Mouse (Mus musculus) gastrocnemius, adult 2 months (tissue): Measurements from ENCODE around the gene Slc35e3. TPM values are rescaled to one million over a fixed set of nuclear protein-coding genes. Genes with fewer than 3 reads are reported as not detected.
A peak's percentile ranks its signal among the peaks of the same experiment; 100 is the strongest.
"Not testable (repeated sequence)": the region's sequence is repeated elsewhere in the genome, so short reads cannot be mapped to it uniquely, and the experiment has no call there.

Experiments
- DNase-seq: peaks from one replicate; pipeline ENCODE4 v3.0.0; 2022
- H3K27ac ChIP-seq: fragments of 200-600 bp; 2 replicates; pipeline ENCODE4 v1.8.1; 2022; ENCODE audit warnings: mild to moderate bottlenecking
- H3K4me3 ChIP-seq: fragments of 200-600 bp; 2 replicates; pipeline ENCODE4 v1.8.1; 2022; ENCODE audit warnings: mild to moderate bottlenecking, moderate library complexity
- CTCF ChIP-seq: fragments of 200-600 bp; IDR thresholded peaks from 2 replicates; pipeline ENCODE4 v1.8.1; 2022; ENCODE audit warnings: antibody characterized with exemption, mild to moderate bottlenecking, moderate library complexity
- intact Hi-C: fragments of 180-260 bp; cut with DNase I; formaldehyde crosslinking; loops from one replicate; pipeline ENCODE4 v1.15.1; 2025
- total RNA-seq, 2 experiments: library from RNA; stranded (reverse); gene quantifications; 2 replicates each; pipeline ENCODE4 v1.2.3; 2021

The Slc35e3 gene
- total RNA-seq, 2 experiments from 2014 or later: 4.6 to 5.1 TPM

DNA sequence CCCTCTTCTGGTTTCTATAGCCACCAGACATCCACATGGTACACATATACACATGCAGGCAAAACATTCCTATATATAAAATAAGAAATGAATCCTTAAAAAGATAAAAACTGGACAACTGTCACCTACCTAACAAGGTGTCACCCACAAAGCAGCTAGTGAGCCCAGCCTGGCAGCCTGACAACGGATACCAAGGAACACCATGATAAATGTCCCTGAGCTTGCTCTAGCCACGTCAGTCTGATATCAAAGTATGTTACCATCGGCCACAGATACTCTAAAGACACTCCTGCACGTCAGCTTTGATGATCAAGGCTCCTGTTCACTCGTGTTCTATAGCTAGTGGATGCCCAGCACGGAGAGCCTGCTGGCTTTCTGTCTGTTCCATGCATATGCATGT is 39.7 kb downstream of the Slc35e3 start:
- TF ChIP-seq CTCF: no peak
- intact Hi-C loops: loop anchor here (10.0 kb wide), 2 partner anchors 342 to 482 kb away; partner anchors contain the start of gene Yeats4
- peak overlapping the region; percentile 29; the same call in 1 of the 2 replicates for H3K27ac ChIP-seq
- no peak for DNase-seq
- peak overlapping the region; percentile 8; the same call in 1 of the 2 replicates for H3K4me3 ChIP-seq

DNA sequence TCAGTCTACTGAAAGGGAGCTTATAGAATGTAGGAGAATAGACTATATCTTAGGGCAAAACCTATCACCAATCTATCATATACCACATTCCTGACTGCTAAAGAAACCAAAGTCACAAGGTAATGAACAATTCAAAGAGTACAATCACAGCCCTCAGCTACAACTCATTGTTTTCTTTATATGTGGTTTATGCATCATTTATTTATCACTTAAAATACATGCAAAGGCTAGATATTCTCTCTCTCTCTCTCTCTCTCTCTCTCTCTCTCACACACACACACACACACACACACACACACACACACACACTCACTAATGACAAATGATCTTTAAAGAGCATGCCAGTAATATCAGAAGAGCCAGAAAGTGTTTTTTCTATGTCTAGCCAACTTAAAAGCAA is 40.4 kb downstream of the Slc35e3 start:
- intact Hi-C loops: loop anchor here (10.0 kb wide), 2 partner anchors 341 to 481 kb away; partner anchors contain the start of gene Yeats4
- no peak for DNase-seq
- no peak for TF ChIP-seq CTCF
- Histone ChIP-seq H3K4me3 (no peak overlapping the region), H3K27ac (no peak overlapping the region)

DNA sequence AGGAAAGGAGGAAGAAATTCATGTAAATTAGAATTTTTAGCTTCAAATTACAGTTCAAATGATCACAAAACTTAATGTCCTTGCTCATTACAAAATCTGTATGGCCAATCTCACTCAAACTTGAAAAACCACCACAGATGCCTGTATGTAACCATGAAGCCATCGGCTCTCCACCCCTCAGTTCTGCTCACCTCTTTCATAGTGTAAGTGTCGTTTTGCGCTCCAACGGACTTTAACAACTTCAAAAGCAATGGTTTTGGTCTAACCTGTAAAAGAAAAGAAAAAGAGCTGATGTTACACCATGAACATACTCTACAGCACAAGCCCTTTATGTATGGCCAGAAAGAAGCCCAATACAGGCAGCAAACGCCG is 41.2 kb downstream of the Slc35e3 start:
- Histone ChIP-seq H3K4me3 (no peak overlapping the region), H3K27ac (no peak overlapping the region)
- no peak for DNase-seq
- intact Hi-C loops: loop anchor here (10.0 kb wide), 2 partner anchors 340 to 480 kb away; partner anchors contain the start of gene Yeats4
- no peak for TF ChIP-seq CTCF

DNA sequence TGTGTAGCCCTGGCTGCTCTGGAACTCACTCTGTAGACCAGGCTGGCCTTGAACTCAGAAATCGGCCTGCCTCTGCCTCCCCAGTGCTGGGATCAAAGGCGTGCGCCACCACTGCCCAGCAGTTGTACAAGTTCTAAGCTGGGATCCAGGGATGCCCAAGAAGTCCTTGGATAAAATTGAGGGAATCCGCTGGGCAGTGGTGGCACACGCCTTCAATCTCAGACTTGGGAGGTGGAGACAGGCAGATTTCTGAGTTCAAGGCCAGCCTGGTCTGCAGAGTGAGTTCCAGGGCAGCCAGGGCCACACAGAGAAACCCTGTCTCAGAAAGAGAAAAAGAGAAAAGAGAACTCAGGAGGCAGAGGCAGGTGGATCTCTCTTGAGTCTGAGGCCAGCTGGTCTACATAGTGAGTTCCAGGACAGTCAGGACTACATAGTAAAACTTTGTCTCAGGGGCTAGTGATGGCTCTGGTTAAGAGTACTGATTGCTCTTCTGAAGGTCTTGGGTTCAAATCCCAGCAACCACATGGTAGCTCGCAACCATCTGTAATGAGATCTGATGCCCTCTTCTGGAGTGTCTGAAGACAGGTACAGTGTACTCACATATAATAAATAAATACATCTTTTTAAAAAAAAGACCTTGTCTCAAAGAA is 41.7 kb downstream of the Slc35e3 start:
- not testable (repeated sequence) for DNase-seq, H3K4me3 ChIP-seq, H3K27ac ChIP-seq
- intact Hi-C loops: loop anchor here (10.0 kb wide), 2 partner anchors 340 to 480 kb away; partner anchors contain the start of gene Yeats4

DNA sequence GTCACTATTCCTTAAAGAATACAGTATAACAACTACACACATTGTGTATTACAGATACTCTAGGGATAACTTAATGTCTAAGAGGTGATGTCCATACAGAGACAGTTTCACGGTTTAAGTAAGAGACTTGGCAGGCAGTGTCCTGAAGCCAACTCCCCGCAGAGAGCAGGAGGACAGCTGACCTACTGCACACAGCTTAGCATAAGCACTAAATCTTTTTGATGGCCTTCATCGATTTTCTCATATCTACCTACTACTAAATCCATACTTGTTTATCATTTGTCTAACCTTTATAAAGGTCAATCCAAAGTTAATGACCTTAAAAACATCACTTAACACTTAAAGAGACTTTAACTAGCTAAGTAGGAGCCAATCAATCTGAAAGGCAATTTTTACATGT is 42.7 kb downstream of the Slc35e3 start:
- Histone ChIP-seq H3K4me3 (no peak overlapping the region), H3K27ac (peak overlapping the region; percentile 32; the same call in 1 of the 2 replicates)
- intact Hi-C loops: loop anchor here (10.0 kb wide), 2 partner anchors 339 to 479 kb away; partner anchors contain the start of gene Yeats4
- no peak for DNase-seq
- no peak for TF ChIP-seq CTCF

DNA sequence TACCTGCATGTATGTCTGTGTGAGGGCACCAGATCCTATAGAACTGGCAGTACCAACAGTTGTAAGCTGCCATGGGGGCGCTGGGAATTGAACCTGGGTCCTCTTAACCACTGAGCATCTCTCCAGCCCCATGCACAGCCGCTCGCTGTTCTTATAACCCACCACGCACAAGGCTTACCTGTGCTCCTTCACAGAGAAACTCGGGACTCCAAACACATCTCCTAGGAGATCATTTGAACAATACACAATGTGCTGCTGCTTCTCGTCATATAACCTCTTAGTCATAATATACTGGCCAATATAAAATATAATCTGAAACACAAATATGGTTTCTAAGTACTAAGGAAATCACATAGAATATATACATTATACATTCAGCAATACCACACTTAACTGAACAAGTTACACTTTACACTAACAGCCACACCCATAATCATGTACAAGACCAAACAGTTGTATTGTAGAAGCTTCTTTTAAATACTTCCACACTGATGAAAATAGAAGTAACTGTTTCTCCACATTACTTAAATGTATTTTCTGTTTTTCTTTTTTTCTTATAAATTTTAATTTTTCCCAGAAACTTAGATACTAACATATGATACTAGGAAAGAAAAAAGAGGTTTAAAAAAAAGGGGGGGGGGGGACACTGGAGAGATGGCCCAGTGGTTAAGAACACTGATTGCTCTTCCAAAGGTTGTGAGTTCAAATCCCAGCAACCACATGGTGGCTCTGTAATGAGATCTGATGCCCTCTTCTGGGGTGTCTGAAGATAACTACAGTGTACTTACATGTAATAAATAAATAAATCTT is 43.9 kb downstream of the Slc35e3 start:
- H3K27ac ChIP-seq: no peak overlapping the region
- intact Hi-C loops: loop anchor here (10.0 kb wide), 2 partner anchors 337 to 477 kb away; partner anchors contain the start of gene Yeats4
- no peak for TF ChIP-seq CTCF
- DNase-seq: no peak
- H3K4me3 ChIP-seq: no peak overlapping the region

DNA sequence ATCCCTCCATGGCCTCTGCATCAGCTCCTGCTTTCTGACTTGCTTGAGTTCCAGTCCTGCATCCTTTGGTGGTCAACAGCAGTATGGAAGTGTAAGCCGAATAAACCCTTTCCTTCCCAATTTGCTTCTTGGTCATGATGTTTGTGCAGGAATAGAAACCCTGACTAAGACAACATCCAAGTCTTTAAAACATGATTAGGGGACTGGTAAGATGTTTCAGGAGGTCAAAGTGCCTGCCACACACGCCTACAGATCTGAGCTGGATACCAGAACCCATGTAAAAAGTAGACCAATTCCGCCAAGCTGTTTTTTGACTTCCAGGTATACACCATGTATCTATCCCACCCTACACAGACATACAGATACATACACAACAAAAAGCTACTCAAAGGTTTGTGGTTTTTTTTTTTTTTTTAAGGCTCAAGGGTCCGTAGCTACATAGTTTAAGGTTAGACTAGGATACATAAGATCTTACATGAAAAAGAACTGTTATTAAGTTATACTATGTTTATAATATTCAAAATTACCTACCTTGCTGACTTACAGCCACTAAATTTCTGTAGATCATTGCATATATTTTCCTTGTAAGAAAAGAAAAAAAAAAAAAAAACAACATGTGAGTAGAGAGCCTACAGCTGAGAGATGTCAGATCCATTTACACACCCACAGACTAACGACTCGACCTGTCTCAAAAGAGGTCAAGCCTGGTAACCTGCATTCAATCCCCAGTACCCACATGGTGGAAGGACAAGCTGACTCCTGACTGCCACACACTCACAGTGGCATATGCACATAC is 44.9 kb downstream of the Slc35e3 start:
- Histone ChIP-seq H3K4me3 (no peak overlapping the region), H3K27ac (no peak overlapping the region)
- intact Hi-C loops: loop anchor here (10.0 kb wide), 2 partner anchors 336 to 476 kb away; partner anchors contain the start of gene Yeats4
- DNase-seq: no peak
- no peak for TF ChIP-seq CTCF

DNA sequence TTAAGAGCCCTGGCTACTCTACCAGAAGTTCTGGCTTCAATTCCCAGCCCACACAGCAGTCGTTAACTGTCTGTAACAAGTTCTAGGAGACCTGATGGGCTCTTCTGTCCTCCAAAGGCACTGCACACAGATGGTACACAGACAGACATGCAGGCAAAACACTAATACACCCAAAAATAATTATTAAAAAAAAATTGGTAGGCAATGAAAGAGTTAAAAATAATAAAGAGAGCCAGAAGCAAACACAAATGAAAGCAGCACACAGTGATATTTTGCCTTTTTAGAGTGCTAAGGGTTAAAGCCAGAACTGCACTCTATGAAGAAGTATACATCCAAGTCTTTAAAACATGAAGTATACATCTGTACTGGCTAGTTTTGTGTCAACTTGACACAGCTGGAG is 45.7 kb downstream of the Slc35e3 start:
- DNase-seq: no peak
- Histone ChIP-seq H3K4me3 (no peak overlapping the region), H3K27ac (no peak overlapping the region)
- TF ChIP-seq CTCF: no peak
- intact Hi-C loops: loop anchor here (10.0 kb wide), 2 partner anchors 336 to 476 kb away; partner anchors contain the start of gene Yeats4

DNA sequence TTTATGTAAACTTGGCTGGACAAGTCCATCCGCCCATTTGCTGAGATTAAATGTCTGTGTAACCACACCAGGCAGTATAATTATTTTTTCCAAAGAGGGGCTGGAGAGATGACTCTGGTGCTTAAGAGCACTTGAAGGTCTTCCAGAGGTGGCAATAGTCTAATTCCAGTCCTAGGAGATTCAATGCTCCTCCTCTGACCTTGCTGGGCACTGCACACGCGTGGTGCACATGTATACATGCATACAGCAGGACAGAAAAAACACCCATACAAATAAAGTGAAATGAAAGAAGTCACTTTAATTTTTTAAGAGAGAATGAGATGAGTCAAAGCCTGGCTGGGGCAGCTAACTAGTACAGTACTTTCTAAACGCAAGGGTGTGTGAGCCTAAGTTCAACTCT is 46.3 kb downstream of the Slc35e3 start:
- DNase-seq: no peak
- intact Hi-C loops: loop anchor here (10.0 kb wide), 2 partner anchors 335 to 475 kb away; partner anchors contain the start of gene Yeats4
- no peak for TF ChIP-seq CTCF
- Histone ChIP-seq H3K4me3 (no peak overlapping the region), H3K27ac (no peak overlapping the region)

DNA sequence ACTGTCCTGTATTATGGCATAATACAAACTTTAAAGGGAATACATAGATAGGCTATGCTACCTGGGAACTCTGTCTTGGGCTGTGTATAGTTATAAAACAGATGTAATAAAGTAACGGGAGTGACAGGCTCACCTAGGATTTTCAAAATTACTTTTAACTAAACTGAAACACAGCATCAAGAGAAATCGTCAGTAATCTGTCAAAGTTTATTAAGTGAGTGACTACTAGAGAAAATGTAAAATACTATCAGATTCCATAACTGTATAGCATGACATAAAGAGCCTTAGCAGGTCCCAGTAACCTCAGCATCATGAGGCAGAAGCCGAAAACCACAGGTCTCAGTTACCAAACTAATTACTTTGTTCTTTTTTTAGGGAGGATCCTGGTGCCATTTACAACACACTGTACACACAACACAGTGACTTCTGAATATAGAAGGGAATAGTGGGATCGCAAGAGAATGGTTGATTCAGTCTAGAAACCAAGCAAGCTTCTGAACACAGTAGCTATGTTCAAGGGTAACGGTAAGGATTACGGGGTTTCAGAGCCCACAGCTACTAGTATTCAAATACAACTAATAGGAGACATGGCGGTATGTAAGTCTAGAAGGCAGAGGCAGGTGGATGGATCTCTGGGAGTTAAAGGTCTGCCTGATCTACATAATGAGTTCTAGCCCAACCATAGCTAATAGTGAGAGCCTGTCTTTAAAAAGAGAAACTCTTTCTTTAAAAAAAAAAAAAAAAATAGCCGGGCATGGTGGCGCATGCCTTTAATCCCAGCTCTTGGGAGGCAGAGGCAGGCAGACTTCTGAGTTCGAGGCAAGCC is 47.6 kb downstream of the Slc35e3 start:
- DNase-seq: no peak
- intact Hi-C loops: no loop called here
- Histone ChIP-seq H3K4me3 (no peak overlapping the region), H3K27ac (no peak overlapping the region)
- TF ChIP-seq CTCF: no peak

DNA sequence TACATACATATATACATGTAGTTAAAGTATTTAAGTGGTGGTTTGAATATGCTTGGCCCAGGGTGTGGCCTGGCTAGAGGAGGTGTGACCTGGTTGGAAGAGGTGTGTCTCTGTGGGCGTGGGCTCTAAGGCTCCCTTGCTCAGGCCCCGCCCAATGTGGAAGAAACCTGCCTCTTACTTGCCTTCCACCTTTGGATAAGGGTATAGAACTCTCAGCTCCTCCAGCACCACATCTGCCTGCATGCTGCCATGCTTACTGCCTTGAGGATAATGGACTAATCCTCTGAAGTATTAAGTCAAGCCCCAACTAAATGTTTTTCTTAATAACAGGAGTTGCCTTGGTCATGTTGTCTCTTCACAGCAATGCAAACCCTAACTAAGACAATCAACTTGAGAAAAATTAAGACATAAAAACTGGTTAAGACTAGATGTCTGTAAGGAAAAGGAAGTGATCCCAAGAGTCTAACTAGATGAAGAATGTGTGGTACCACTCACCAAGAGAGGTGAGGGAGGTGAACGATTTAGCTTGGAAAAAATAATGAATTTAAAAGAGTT is 48.5 kb downstream of the Slc35e3 start:
- no peak overlapping the region for H3K27ac ChIP-seq
- no peak for TF ChIP-seq CTCF
- DNase-seq: no peak
- H3K4me3 ChIP-seq: no peak overlapping the region
- intact Hi-C loops: no loop called here
